Mouse (Mus musculus): ENCODE data around the gene Wnt11.

DNA sequence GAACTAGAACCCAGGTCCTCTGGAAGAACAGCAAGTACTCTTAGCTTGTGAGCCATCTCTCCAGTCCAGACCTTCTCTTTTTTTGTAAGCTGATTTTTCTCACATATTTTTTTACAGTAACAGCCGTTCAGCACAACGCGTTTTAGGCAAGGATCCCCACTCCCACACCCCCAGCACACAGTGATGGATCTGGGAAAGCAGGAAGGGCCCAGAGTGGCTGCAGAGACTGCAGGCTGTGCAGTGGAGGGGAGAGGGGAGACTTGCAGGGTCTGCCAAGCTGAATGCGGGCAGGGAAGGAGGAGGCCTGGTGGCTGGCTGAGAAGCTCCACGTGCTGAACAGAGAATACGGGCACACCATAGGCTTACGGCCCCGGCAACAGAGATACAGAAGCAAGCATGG, 62.4 kb downstream of the Wnt11 start:
- TF ChIP-seq TCF12 (IDR thresholded peaks at IDR 0.05; ENCODE audit: low read depth, low read length) (no peak), MAX (IDR thresholded peaks at IDR 0.05; ENCODE audit: low read length) (no peak)
